Mouse (Mus musculus): ENCODE data around the gene Dock3. TPM values are rescaled to one million over a fixed set of nuclear protein-coding genes. Genes with fewer than 3 reads are reported as not detected.

Dock3 gene
- total RNA-seq, 2 experiments from 2014 or later, result 0.25 to 0.41 TPM

DNA sequence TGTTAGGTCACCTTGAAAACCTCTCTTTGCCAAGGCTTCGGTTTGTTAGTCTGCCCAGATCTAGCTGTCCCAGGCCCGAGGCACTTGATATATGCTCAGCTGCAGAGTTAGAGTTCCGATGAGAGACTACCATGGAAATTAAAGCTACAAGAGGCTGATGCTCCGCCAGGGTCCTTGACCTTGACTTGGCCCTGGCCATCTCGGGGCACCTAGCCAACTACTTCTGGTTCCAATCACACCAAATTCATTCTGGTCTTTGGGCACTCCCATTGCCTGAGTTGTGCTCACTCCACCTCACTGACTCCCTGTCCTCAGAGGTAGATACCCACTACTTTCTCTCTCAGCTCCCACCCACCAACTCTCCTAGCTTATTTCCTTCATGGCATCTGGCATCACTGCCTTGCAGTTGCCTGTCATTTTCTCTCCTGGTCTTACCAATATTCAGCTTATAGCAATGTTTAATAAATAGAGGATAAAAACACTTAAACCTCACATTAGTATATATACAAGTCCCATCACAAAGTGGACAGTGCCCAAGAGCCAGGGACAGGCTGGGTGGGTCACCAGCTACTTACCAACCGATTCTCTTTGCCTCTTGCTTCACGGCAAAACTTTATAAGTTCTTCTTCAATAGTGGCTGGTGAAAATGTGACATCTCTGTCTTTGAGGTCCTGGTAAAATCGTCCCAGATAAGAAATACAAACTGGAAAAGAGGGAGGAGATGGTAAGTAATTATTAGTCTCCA is 341.0 kb downstream of the Dock3 start:
- DNase-seq (ENCODE audit: low spot score in 2 of 2), result no peak

GRCm38 (mm10) chr9:106889321-106889720 is 342.4 kb downstream of the Dock3 start:
- no peak for DNase-seq (ENCODE audit: low spot score in 2 of 2)

- no peak for DNase-seq (ENCODE audit: low spot score in 2 of 2)
Measured at GRCm38 (mm10) chr9:106888346-106888745, 343.4 kb downstream of the Dock3 start.

DNA sequence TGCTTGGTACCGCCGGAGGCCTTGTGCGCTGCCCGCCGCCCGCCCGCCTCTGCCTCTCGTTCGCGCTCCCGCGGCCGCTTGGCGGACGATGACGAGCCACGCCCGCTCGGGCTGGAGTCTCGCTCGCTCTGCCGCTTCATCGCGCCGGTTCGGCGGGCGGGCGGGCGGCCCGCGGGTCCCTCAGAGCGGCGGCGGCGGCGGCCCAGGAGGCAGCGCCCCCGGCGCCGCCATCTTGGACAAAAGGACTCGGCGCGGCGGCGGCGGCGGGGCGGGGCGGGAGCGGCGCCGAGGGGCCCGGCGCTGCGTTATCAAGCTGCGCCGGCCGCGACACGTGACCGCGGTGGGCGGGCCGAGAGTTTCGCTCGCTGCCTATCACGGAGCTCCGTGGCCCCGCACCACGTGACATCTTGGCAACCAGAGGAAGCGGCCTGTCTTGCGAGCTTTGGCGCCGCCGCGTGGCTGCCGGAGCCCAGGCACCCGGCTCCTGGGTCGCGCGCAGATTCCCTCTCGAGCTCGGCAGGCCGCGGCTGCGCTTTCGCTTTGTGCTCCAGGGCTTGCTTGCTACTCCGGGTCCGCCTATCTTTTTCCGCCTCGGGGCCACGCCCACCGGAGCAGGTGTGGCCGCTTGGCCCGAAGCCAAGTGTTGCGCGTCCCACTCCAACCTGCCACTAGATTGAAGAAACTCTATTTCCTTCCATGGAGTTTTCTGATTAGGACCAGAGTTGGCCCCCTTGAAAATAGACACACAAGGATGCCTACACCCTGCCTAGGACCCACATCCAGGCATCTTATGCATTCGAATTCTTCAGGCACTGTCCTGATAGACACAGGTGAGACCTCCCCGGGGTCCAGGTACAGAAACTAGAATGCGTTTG is 344.6 kb downstream of the Dock3 start, which contains the start of gene Rbm15b:
Gene Rbm15b (minus strand): TSS at position 601 of the 875 bp plus-strand sequence.
- peak; percentile 97 to 99 for DNase-seq (ENCODE audit: low spot score in 2 of 2)

- peak; percentile 35 to 52 for DNase-seq (ENCODE audit: low spot score in 2 of 2)
Measured at GRCm38 (mm10) chr9:106885901-106886731, 345.6 kb downstream of the Dock3 start.

DNA sequence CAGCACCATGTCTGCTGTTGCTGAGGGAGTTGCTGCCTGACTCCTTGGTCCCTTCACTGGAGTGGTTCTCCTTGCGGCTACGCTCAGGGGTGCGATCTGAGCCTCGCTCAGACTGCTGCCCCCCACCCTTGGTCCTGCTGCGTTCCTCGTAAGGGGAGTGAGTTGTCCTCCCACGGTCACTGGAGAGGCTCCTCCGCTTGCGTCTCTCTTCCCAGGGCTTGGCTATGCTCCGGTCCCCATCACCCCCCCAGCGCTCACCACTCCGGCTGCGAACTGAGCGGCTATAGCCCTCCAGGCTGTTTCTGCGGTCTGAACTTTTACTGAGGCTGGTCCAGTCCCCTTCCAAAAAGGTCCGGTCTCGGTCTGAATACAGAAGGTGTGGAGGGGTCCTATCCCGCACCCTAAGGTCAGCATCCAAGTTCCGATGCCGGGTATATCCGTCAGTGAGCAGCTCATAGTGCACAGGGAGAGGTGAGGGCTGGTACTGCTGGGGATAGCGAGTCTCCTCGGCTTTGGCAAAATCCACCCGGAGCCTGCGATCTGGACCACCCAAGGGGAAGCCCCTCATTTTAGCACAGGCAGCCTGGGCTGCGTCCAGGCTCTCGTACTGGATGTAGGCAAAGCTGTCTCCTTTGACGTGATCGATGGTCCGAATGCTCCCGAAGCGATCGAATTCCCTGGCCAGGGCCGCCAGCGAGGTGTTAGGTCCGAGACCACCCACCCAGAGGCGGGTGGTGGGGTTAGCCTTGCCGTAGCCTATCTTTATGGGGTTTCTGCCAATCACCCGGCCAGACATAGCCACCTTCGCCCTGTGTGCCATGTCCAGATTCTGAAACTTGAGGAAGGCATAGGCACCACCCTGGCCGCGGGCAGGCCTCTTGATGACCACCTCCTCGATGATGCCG is 346.5 kb downstream of the Dock3 start:
- peak in 1 of 2 experiments; percentile 15 for DNase-seq (ENCODE audit: low spot score in 2 of 2)

DNA sequence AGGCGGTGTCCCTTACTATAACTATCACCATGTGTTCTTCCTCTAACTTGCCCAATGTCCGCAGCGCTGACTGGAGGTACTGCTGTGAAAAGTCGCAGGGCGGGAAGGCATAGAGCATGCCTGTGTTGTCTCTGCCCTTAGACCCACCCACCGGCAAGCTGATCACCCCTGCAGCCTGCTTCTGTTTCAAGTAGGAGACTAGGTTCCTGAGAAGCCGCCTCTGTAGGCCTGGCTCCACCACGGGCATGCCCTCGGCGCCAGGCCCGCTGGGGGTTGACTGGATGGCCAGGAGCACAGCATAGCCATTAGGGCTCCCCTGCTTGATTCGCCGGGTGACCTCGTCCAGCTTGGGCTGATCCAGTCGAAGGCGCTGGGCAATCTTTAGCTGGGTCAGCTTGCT is 347.4 kb downstream of the Dock3 start:
- DNase-seq (ENCODE audit: low spot score in 2 of 2), result no peak

GRCm38 (mm10) chr9:106883085-106883484 is 348.6 kb downstream of the Dock3 start:
- no peak for DNase-seq (ENCODE audit: low spot score in 2 of 2)

- no peak for DNase-seq (ENCODE audit: low spot score in 2 of 2)
Measured at GRCm38 (mm10) chr9:106882176-106882575, 349.5 kb downstream of the Dock3 start.

DNA sequence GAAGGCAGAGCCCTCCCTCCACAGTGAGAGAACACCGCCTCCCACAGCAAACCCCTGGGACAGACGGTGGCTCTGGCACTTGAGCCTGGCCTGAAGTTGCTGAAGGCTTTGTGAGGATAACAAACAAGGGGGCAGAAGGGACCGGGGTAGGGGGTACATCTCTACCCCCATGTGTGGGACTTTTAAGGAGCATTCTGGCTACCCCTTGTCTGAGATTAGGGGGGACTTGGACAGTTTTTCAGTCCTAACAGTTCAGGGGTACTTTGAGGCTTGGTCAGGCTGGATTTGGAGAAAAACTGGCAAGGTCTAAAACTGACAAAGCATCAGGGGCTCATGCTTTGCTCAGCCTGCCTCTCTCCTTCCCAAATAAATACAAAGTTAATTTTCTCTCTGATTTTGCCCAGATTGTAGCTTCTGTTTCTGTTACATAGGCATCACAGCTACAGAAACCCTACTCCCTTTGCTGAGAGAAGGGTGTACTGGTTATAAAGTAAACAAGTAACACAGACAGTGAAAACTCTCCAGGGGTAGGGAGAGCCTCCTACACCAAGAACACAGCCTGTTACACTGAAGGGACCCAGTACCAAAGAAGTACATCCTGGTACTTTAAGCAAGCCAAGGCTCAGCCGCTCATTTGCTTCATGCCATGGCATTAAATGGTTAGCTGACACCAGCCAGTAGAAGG is 350.5 kb downstream of the Dock3 start:
- no peak for DNase-seq (ENCODE audit: low spot score in 2 of 2)

DNA sequence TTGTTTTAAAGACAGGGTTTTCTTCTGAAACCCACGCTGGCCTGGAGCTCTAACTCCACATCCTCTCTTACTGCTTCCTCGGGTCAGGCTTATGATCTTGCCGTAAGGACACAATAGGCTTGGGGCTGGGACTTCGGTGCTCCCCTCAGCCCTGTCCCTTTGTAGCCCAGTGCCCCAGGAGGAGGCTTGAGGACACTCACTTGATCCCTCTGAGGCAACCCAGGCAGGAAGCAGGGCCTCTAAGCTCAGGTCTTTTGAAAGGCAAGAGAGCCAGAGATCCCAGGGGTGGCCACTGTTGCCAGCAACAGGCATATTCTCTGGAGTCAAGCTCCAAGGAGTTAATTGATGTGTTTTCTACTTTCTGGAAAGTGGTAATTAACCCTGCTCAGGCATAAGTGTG is 352.2 kb downstream of the Dock3 start:
- DNase-seq (ENCODE audit: low spot score in 2 of 2), result no peak

DNA sequence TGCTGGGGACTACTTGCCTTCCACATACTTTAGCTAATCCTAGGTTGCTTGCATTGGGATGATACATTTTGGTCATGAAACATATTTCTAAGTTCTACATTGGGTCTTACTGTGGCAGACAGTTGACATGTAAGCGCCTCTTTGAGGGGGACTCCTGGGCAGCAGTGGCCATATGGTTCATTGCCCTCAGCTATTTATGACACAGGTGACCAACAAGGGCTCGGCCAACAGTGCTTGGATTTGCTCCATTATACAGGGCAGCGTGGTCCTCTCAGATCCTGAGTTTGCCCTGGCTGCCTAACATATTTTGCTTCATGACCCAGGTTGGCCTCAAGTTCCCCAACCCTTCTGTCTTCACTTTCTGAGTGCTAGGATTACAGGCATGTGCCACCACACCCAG is 355.0 kb downstream of the Dock3 start:
- DNase-seq (ENCODE audit: low spot score in 2 of 2), result no peak

DNA sequence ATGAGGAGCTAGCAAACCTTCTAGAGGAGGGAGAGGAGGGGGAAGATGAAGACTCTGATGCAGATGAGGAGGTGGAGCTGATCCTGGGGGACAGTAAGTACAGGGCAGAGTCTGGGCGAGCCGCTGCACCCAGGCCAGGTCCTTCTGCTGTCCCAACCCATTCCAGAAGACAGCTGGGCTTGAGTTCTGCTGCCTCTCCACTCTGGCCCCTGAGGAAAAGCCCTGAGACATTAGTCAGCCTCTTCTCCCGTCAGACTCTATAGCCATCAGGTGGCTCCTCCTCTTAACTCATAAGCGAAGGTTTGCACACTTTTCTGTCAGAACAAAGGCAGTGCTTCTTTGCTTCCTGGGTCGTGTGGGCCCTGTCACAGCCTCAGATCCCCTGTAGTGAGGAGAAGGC is 357.5 kb downstream of the Dock3 start:
- no peak for DNase-seq (ENCODE audit: low spot score in 2 of 2)

- no peak for DNase-seq (ENCODE audit: low spot score in 2 of 2)
Measured at GRCm38 (mm10) chr9:106858036-106858435, 373.7 kb downstream of the Dock3 start.

GRCm38 (mm10) chr9:106856664-106857063 is 375.0 kb downstream of the Dock3 start:
- DNase-seq (ENCODE audit: low spot score in 2 of 2), result no peak

Measured in gastrocnemius, postnatal 4 days (tissue).